7 mouse cellular contexts compared by ENCODE assay signal in genomic region chr2:174472818-174473549, GRCm38 (mm10). TPM values are rescaled to one million over a fixed set of nuclear protein-coding genes. Genes with fewer than 3 reads are reported as not detected.
A peak's percentile ranks its signal among the peaks of the same experiment; 100 is the strongest.
DNase-seq lines count a peak whose midpoint lies in the region; ATAC-seq lines count a peak whose summit lies in the region.

Prelid3b (minus strand) TSS chr2:174473081.

- peak within 1 kb of the TSS; percentile 92 for H3K9ac ChIP-seq in intestine, embryonic 16.5 days (ENCODE audit: low read depth, low read length)
- peak within 1 kb of the TSS; percentile 84 for H3K9ac ChIP-seq in midbrain, embryonic 11.5 days (ENCODE audit: low read length)

- peak within 1 kb of the TSS; percentile 86 for H3K4me3 ChIP-seq in intestine, embryonic 16.5 days (ENCODE audit: low read length)
- H3K4me3 ChIP-seq in midbrain, embryonic 11.5 days (ENCODE audit: low read depth, low read length), result peak within 1 kb of the TSS; percentile 79

- intact Hi-C loops in left cerebral cortex, postnatal 36 days (cut with DNase I), result no loop called here

- peak within 1 kb of the TSS; percentile 82 for H3K27ac ChIP-seq in intestine, embryonic 16.5 days (ENCODE audit: low read length)
- H3K27ac ChIP-seq in midbrain, embryonic 11.5 days (ENCODE audit: low read depth, low read length), result peak within 1 kb of the TSS; percentile 35; the same call in 1 of the 2 replicates

- WGBS in intestine, embryonic 16.5 days, result under 1% methylated on average over 53 of the region's 53 CpGs
- 1% methylated on average over 53 of the region's 53 CpGs for WGBS in midbrain, embryonic 11.5 days

- ATAC-seq in intestine, embryonic 16.5 days, result peak; percentile 96
- ATAC-seq in midbrain, embryonic 11.5 days (ENCODE audit: low FRiP score), result peak; percentile 98

- no peaks in the 10 kb centered on the region for H3K9me3 ChIP-seq in intestine, embryonic 16.5 days (ENCODE audit: control insufficient read depth, low read length)
- no peaks in the 10 kb centered on the region for H3K9me3 ChIP-seq in midbrain, embryonic 11.5 days (ENCODE audit: control insufficient read depth, low read length)

- no peaks in the 10 kb centered on the region for H3K27me3 ChIP-seq in intestine, embryonic 16.5 days (replicated peaks; ENCODE audit: control insufficient read depth, insufficient read depth, low read length)
- H3K27me3 ChIP-seq in midbrain, embryonic 11.5 days (ENCODE audit: control insufficient read depth, insufficient read depth, low read length), result no peaks in the 10 kb centered on the region

- peak within 1 kb of the TSS; percentile 78 for H3K4me2 ChIP-seq in intestine, embryonic 16.5 days (ENCODE audit: low read depth, low read length)
- peak within 1 kb of the TSS; percentile 77 for H3K4me2 ChIP-seq in midbrain, embryonic 11.5 days

- H3K4me1 ChIP-seq in intestine, embryonic 16.5 days (ENCODE audit: control insufficient read depth, insufficient read depth, low read length), result peaks cover 27% of the 10 kb centered on the region
- H3K4me1 ChIP-seq in midbrain, embryonic 11.5 days (ENCODE audit: control insufficient read depth, insufficient read depth, low read length), result peaks cover 7% of the 10 kb centered on the region; the same call in 1 of the 2 replicates

- H3K36me3 ChIP-seq in intestine, embryonic 16.5 days (ENCODE audit: control insufficient read depth, insufficient read depth, low read length), result 0 out of 2 replicates have a peak, but pooled peaks cover 4% of the 10 kb centered on the region
- no peaks in the 10 kb centered on the region for H3K36me3 ChIP-seq in midbrain, embryonic 11.5 days (ENCODE audit: control insufficient read depth, insufficient read depth, low read length)

- peak; percentile 99 for DNase-seq in adrenal gland, adult 8-10 months
- peak; percentile 98 for DNase-seq in embryo, embryonic 9.5 days (ENCODE audit: extremely low spot score)
- peak; percentile 99 to 100 for DNase-seq in gastrocnemius, postnatal 4 days (ENCODE audit: low spot score in 2 of 2)
- peak; percentile 98 to 99 for DNase-seq in left cerebral cortex, postnatal 36 days (ENCODE audit: low spot score in 2 of 2)
- DNase-seq in midbrain, embryonic 11.5 days (ENCODE audit: low spot score, missing footprints), result peak; percentile 100
- peak; percentile 100 for DNase-seq in skeletal muscle tissue, adult 2 months (ENCODE audit: low read depth, low spot score)

RNA-seq across cellular contexts. Expression of gene Prelid3b, which starts in this region (rescaled TPM):
- total RNA-seq in adrenal gland, adult 8-10 months (2022), result 100 to 1,000 TPM in 2 of 4 experiments, 10 to 100 TPM in 2; 86.1 to 126 (median 107) TPM
- total RNA-seq in gastrocnemius, postnatal 4 days (2021), result 10 to 100 TPM; 58.9 to 62.8 TPM
- 119 and 134 TPM in 2 replicates for polyA plus RNA-seq in intestine, embryonic 16.5 days (2015; fragmentation: Nextera tagmentation; extraction: Ambion mirVana)
- 10 to 100 TPM; 48.0 to 50.3 TPM for total RNA-seq in left cerebral cortex, postnatal 36 days (2021)
- 129 and 130 TPM in 2 replicates for polyA plus RNA-seq in midbrain, embryonic 11.5 days (2014; fragmentation: Nextera tagmentation; extraction: Ambion mirVana)

Comparison
In these comparisons a context has a peak if more than half of its experiments do, and no peak if none do; other contexts are left out.
1. Peak in every context shown above with its lines: DNase-seq, ATAC-seq, H3K4me3 ChIP-seq and H3K27ac ChIP-seq.